Mouse (Mus musculus): ENCODE measurements around the gene Tbcd.
"Not testable (repeated sequence)": the region's sequence is repeated elsewhere in the genome, so short reads cannot be mapped to it uniquely, and the experiment has no call there.

Tbcd gene

DNA sequence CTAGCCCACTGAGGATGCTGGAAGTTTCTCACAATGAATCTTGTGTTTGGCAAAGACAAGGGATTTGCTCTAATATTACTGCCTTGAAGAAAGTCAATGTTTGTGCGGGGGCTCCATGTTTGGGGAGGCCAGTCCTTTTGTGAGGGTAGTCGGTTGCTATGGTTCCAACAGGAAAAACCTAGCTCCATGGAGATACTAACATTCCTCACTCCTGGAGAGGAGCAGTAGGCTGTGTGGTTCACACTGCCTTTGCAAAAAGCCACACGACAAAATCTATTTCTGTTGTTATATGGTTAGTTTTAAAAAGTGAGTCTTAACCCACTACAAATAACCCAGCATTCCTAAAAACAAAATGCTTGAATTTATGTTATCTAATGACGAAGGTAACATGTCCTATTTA, 201.9 kb downstream of the Tbcd start:
- DNase-seq (ENCODE audit: low read depth) = no peak

GRCm38 (mm10) chr11:121654406-121654945, 202.7 kb downstream of the Tbcd start:
- DNase-seq (ENCODE audit: low read depth) = no peak

- peak; percentile 66 for DNase-seq (ENCODE audit: low read depth)
Observed at GRCm38 (mm10) chr11:121655166-121655806, 203.5 kb downstream of the Tbcd start.

DNA sequence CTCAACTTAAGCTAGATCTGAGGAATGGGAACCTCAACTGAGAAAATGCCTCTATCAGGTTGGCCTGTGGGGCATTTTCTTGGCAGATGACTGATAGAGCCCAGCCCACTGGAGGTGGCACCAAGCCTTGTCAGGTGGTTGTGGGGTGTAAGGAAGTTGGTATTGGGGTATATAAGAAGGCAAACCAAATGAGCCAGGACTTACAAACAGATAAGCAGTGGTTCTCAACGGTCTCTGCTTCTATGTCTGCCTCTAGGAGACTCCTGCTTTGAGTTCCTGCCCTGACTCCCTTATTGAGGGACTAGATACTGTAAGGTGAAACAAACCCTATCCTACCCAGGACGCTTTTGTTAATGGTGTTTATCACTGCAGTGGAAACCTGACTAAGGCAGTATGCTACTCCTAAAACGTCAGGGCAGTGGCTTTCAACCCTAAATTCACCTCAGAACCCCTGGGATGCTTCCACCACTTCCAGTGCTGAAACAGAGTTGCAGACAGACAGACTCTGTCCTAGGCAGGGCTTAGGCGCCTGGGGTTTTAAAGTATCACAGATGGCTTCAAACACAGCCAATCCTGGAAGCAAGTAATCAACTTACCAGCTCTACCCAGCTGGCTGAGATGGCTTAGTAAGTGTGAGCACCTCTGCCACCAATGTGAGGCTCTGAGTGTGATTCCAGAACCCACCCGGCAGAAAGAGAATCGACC, 204.2 kb downstream of the Tbcd start:
- peak; percentile 60 for DNase-seq (ENCODE audit: low read depth)

- no peak for DNase-seq (ENCODE audit: low read depth)
Observed at GRCm38 (mm10) chr11:121658151-121658550, 206.4 kb downstream of the Tbcd start.

GRCm38 (mm10) chr11:121660604-121661003, 208.9 kb downstream of the Tbcd start:
- not testable (repeated sequence) for DNase-seq (ENCODE audit: low read depth)

DNA sequence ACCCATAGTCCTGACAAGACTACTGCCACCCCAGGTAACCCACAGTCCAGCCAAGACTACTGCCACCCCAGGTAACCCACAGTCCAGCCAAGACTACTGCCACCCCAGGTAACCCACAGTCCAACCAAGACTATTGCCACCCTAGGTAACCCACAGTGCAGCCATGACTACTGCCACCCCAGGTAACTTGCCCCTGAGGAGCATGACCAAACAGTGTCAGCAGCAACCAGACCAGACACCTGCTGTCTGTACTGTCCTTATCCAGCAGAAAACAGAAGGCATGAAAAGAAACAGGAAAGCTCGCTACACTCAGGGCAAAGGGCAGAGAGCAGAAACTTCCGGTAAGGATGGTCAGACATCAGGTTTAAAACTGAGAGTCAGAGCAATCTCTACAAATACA, 209.4 kb downstream of the Tbcd start:
- no peak for DNase-seq (ENCODE audit: low read depth)
